Mouse (Mus musculus) mouse embryonic stem cell (cell line): ENCODE measurements around the gene Fem1b.

Experiments
- in situ Hi-C, 2 experiments: fragments of 300-500 bp; cut with MboI; formaldehyde crosslinking; loops; 1 replicate in 1 of 2; 3 replicates in 1 of 2; pipeline ENCODE4 v1.14.3; 2019 to 2020; ENCODE audit warnings: low sequenced_read_pairs in 2 of 2, low pct_unique_long_range_greater_than_20kb in 1 of 2, mixed read lengths in 1 of 2; ENCODE audit not compliant: unreplicated experiment in 1 of 2

Fem1b gene

GRCm38 (mm10) chr9:62789856-62790255 lies 21.9 kb downstream of the Fem1b start:
- in situ Hi-C loops, result no loop called here

- in situ Hi-C loops, result no loop called here
Observed at GRCm38 (mm10) chr9:62786721-62787120, 25.0 kb downstream of the Fem1b start.

GRCm38 (mm10) chr9:62784233-62784632 lies 27.5 kb downstream of the Fem1b start:
- in situ Hi-C loops, result no loop called here

- in situ Hi-C loops, result no loop called here
Observed at GRCm38 (mm10) chr9:62782976-62783781, 28.6 kb downstream of the Fem1b start.

GRCm38 (mm10) chr9:62781965-62782364 lies 29.8 kb downstream of the Fem1b start:
- in situ Hi-C loops, result no loop called here

GRCm38 (mm10) chr9:62778721-62779120 lies 33.0 kb downstream of the Fem1b start:
- in situ Hi-C loops, result no loop called here

- in situ Hi-C loops, result no loop called here
Observed at GRCm38 (mm10) chr9:62777461-62777860, 34.3 kb downstream of the Fem1b start.

GRCm38 (mm10) chr9:62775464-62775863 lies 36.3 kb downstream of the Fem1b start:
- in situ Hi-C loops, result no loop called here

GRCm38 (mm10) chr9:62772746-62773145 lies 39.0 kb downstream of the Fem1b start:
- in situ Hi-C loops, result no loop called here

GRCm38 (mm10) chr9:62768361-62768760 lies 43.4 kb downstream of the Fem1b start:
- in situ Hi-C loops, result no loop called here

- in situ Hi-C loops, result no loop called here
Observed at GRCm38 (mm10) chr9:62767464-62767863, 44.3 kb downstream of the Fem1b start.

- in situ Hi-C loops, result no loop called here
Observed at GRCm38 (mm10) chr9:62765346-62765745, 46.4 kb downstream of the Fem1b start.

GRCm38 (mm10) chr9:62763478-62763877 lies 48.3 kb downstream of the Fem1b start:
- in situ Hi-C loops, result no loop called here

GRCm38 (mm10) chr9:62759601-62760000 lies 52.1 kb downstream of the Fem1b start:
- in situ Hi-C loops, result no loop called here

GRCm38 (mm10) chr9:62758288-62758687 lies 53.4 kb downstream of the Fem1b start:
- in situ Hi-C loops, result no loop called here

GRCm38 (mm10) chr9:62750381-62750780 lies 61.4 kb downstream of the Fem1b start:
- in situ Hi-C loops, result no loop called here

GRCm38 (mm10) chr9:62749666-62750065 lies 62.1 kb downstream of the Fem1b start:
- in situ Hi-C loops, result no loop called here

- in situ Hi-C loops, result no loop called here
Observed at GRCm38 (mm10) chr9:62746646-62747045, 65.1 kb downstream of the Fem1b start.

- in situ Hi-C loops, result no loop called here
Observed at GRCm38 (mm10) chr9:62744558-62745275, 67.0 kb downstream of the Fem1b start.
